Mouse (Mus musculus): ENCODE data around the gene Rpl38. TPM values are rescaled to one million over a fixed set of nuclear protein-coding genes. Genes with fewer than 3 reads are reported as not detected.
"Not testable (repeated sequence)": the region's sequence is repeated elsewhere in the genome, so short reads cannot be mapped to it uniquely, and the experiment has no call there.

Gene Rpl38
- polyA plus RNA-seq, 1 experiment from 2014 or later, result 935 TPM

DNA sequence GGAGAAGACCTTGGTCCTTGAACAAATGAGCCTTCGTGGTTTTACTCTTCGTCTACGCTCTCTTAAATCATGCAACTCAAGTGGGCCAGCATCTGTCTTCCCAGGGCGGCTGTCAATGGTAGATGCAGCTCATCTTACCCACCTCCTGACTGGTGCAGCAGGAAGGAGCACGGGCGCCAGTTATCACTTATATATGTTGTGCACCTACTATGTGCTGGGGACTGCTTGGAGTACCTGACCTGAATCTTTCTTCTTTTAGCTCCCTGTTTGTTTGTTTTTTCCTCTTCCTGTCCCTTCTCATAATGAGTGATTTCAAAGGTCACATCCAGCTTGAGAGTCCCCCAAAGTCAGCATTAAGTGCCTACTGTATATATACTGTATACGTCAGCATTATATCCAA lies 4.2 kb upstream of the Rpl38 start:
- Histone ChIP-seq H3K4me2 (replicated peaks; ENCODE audit: low read depth) (no peak overlapping the region), H3K27ac (ENCODE audit: low read depth, low read length) (no peak overlapping the region), H3K36me3 (ENCODE audit: control insufficient read depth, insufficient read depth) (no peaks in the 10 kb centered on the region), H3K27me3 (replicated peaks; ENCODE audit: control insufficient read depth, insufficient read depth, low read length) (0 out of 2 replicates have a peak, but pooled peaks cover 9% of the 10 kb centered on the region), H3K4me1 (replicated peaks; ENCODE audit: control insufficient read depth, insufficient read depth, low read length) (no peaks in the 10 kb centered on the region), H3K9ac (ENCODE audit: low read depth, low read length) (no peak overlapping the region), H3K9me3 (ENCODE audit: control insufficient read depth) (no peaks in the 10 kb centered on the region), H3K4me3 (ENCODE audit: low read depth, low read length) (no peak overlapping the region)
- no peak for ATAC-seq
- no peak for TF ChIP-seq CTCF (IDR thresholded peaks at IDR 0.05; ENCODE audit: low read depth)
- WGBS, result 79% methylated on average over 7 of the region's 7 CpGs

- no peak for ATAC-seq
- Histone ChIP-seq H3K27me3 (replicated peaks; ENCODE audit: control insufficient read depth, insufficient read depth, low read length) (0 out of 2 replicates have a peak, but pooled peaks cover 9% of the 10 kb centered on the region), H3K36me3 (ENCODE audit: control insufficient read depth, insufficient read depth) (peaks cover 2% of the 10 kb centered on the region; the same call in 1 of the 2 replicates), H3K9ac (ENCODE audit: low read depth, low read length) (no peak overlapping the region), H3K4me1 (replicated peaks; ENCODE audit: control insufficient read depth, insufficient read depth, low read length) (0 out of 2 replicates have a peak, but pooled peaks cover 3% of the 10 kb centered on the region), H3K9me3 (ENCODE audit: control insufficient read depth) (no peaks in the 10 kb centered on the region), H3K27ac (ENCODE audit: low read depth, low read length) (no peak overlapping the region), H3K4me2 (replicated peaks; ENCODE audit: low read depth) (no peak overlapping the region), H3K4me3 (ENCODE audit: low read depth, low read length) (no peak overlapping the region)
- no peak for TF ChIP-seq CTCF (IDR thresholded peaks at IDR 0.05; ENCODE audit: low read depth)
- WGBS, result 56% methylated on average over 2 of the region's 2 CpGs
These were observed 2.9 kb upstream of the Rpl38 start for GRCm38 (mm10) chr11:114665463-114665862.

DNA sequence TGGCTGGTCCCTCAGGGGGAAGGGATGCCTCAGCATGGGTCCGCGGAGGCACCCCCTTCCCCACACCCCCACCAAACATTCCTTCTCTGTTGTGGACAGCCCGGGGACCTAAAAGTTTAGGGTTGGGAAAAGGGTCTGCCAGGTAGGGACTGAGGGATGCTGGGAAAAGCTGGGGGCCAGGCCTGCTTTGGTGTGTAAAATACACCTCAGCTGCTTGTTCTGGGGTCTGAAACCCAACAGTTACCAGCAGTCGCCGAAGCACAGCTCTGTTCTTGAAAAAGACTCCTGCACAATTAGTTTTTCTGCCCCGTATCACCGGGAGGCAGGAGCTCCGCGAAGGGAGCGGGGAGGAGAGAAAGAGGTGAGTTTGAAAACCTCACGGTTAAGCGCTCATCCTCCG lies 1.5 kb upstream of the Rpl38 start:
- TF ChIP-seq CTCF (IDR thresholded peaks at IDR 0.05; ENCODE audit: low read depth), result no peak
- Histone ChIP-seq H3K36me3 (ENCODE audit: control insufficient read depth, insufficient read depth) (peaks cover 14% of the 10 kb centered on the region), H3K27me3 (replicated peaks; ENCODE audit: control insufficient read depth, insufficient read depth, low read length) (0 out of 2 replicates have a peak, but pooled peaks cover 9% of the 10 kb centered on the region), H3K4me1 (replicated peaks; ENCODE audit: control insufficient read depth, insufficient read depth, low read length) (0 out of 2 replicates have a peak, but pooled peaks cover 5% of the 10 kb centered on the region), H3K9me3 (ENCODE audit: control insufficient read depth) (no peaks in the 10 kb centered on the region), H3K4me2 (replicated peaks; ENCODE audit: low read depth) (no peak overlapping the region), H3K27ac (ENCODE audit: low read depth, low read length) (no peak overlapping the region), H3K4me3 (ENCODE audit: low read depth, low read length) (no peak overlapping the region), H3K9ac (ENCODE audit: low read depth, low read length) (no peak overlapping the region)
- 18% methylated on average over 13 of the region's 13 CpGs for WGBS
- ATAC-seq, result no peak

- Histone ChIP-seq H3K27me3 (replicated peaks; ENCODE audit: control insufficient read depth, insufficient read depth, low read length) (0 out of 2 replicates have a peak, but pooled peaks cover 9% of the 10 kb centered on the region), H3K4me2 (replicated peaks; ENCODE audit: low read depth) (no peak overlapping the region), H3K4me3 (ENCODE audit: low read depth, low read length) (no peak overlapping the region), H3K9ac (ENCODE audit: low read depth, low read length) (no peak overlapping the region), H3K9me3 (ENCODE audit: control insufficient read depth) (no peaks in the 10 kb centered on the region), H3K4me1 (replicated peaks; ENCODE audit: control insufficient read depth, insufficient read depth, low read length) (0 out of 2 replicates have a peak, but pooled peaks cover 5% of the 10 kb centered on the region), H3K27ac (ENCODE audit: low read depth, low read length) (no peak overlapping the region), H3K36me3 (ENCODE audit: control insufficient read depth, insufficient read depth) (peaks cover 20% of the 10 kb centered on the region)
- WGBS, result 28% methylated on average over 16 of the region's 18 CpGs
- ATAC-seq, result no peak
- no peak for TF ChIP-seq CTCF (IDR thresholded peaks at IDR 0.05; ENCODE audit: low read depth)
These were observed 940 bp upstream of the Rpl38 start for GRCm38 (mm10) chr11:114667236-114667931.

GRCm38 (mm10) chr11:114667932-114668285 lies 415 bp upstream of the Rpl38 start:
- not testable (repeated sequence) for H3K4me2 ChIP-seq (replicated peaks; ENCODE audit: low read depth); H3K27me3 ChIP-seq (replicated peaks; ENCODE audit: control insufficient read depth, insufficient read depth, low read length); H3K4me3 ChIP-seq (ENCODE audit: low read depth, low read length); H3K27ac ChIP-seq (ENCODE audit: low read depth, low read length); H3K4me1 ChIP-seq (replicated peaks; ENCODE audit: control insufficient read depth, insufficient read depth, low read length); ATAC-seq; H3K9ac ChIP-seq (ENCODE audit: low read depth, low read length); H3K9me3 ChIP-seq (ENCODE audit: control insufficient read depth)
- peaks cover 25% of the 10 kb centered on the region for H3K36me3 ChIP-seq (ENCODE audit: control insufficient read depth, insufficient read depth)
- WGBS, result 20% methylated on average over 11 of the region's 11 CpGs
- peak; percentile 30 for TF ChIP-seq CTCF (IDR thresholded peaks at IDR 0.05; ENCODE audit: low read depth)

DNA sequence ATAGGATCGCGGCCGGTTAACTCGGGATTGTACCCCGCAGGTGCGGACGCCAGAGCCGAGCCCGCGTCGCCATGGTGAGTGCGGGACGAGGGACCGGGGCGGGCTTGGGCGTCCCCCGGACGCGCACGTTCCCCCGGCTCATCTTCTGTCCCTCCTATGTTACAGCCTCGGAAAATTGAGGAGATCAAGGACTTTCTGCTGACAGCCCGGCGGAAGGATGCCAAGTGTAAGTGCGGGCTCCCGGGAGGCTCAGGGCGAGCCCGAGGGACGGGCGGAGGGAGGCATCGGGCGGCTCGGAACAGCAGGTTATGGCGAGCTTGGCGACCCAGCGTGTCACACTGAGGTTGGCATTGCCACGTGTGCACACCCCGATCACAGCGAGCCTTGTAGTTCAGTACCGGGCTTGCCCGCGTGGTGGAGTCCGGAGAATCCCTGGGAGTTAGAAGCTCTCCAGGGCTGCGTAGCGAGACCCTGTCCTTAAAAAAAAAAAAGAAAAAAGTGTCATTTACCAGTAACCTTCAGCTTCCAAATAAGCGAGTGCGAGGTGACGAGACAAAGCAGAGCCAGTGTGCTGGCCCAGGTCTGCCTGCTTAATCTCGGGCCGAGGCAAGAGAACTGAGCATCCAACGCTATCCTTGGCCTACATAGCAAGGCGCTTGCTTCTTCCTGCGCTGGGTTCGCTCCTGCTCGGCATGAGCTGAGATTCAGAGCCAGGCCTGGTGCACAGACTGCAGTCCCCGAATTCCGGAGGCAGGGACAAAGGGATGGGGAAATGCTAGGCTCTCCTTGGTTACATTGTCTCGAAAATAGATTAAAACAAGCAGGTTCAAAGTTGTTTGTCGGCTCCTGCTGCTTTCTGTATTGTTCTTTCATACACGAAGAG lies 658 bp downstream of the Rpl38 start:
- ATAC-seq, result peak; percentile 65
- under 1% methylated on average over 60 of the region's 60 CpGs for WGBS

More for the DNA sequence above, 658 bp downstream of the Rpl38 start:
- H3K4me3 ChIP-seq (ENCODE audit: low read depth, low read length), result peak overlapping the region; percentile 81
- peak overlapping the region; percentile 73 for H3K9ac ChIP-seq (ENCODE audit: low read depth, low read length)
- H3K4me1 ChIP-seq (replicated peaks; ENCODE audit: control insufficient read depth, insufficient read depth, low read length), result 0 out of 2 replicates have a peak, but pooled peaks cover 5% of the 10 kb centered on the region
- H3K36me3 ChIP-seq (ENCODE audit: control insufficient read depth, insufficient read depth), result peaks cover 31% of the 10 kb centered on the region
- H3K9me3 ChIP-seq (ENCODE audit: control insufficient read depth), result no peaks in the 10 kb centered on the region
- H3K27me3 ChIP-seq (replicated peaks; ENCODE audit: control insufficient read depth, insufficient read depth, low read length), result 0 out of 2 replicates have a peak, but pooled peaks cover 6% of the 10 kb centered on the region
- H3K4me2 ChIP-seq (replicated peaks; ENCODE audit: low read depth), result peak overlapping the region; percentile 78
- peak overlapping the region; percentile 92 for H3K27ac ChIP-seq (ENCODE audit: low read depth, low read length)
- peak; percentile 73 for TF ChIP-seq CTCF (IDR thresholded peaks at IDR 0.05; ENCODE audit: low read depth)

Data from intestine, postnatal 0 days (tissue).